Mouse (Mus musculus): ENCODE data around the gene Ccdc7b.

GRCm38 (mm10) chr8:129133475-129133874 is 66.5 kb downstream of the Ccdc7b start:
- no peak for TF ChIP-seq CTCF (IDR thresholded peaks at IDR 0.05; ENCODE audit: borderline replicate concordance, insufficient read depth, low read length)
- no peak for TF ChIP-seq POLR2A (IDR thresholded peaks at IDR 0.05; ENCODE audit: low read depth, low read length)
